Mouse (Mus musculus) mesoderm, embryonic 11.5 days (tissue): ENCODE measurements around the gene 2210408I21Rik.

ENCODE experiments used
- DNase-seq: peaks from one replicate; pipeline ENCODE4 v3.0.0-alpha.2; 2012; ENCODE audit warnings: low read depth, low spot score

The 2210408I21Rik gene

GRCm38 (mm10) chr13:77275172-77275747 lies 139.9 kb downstream of the 2210408I21Rik start:
- DNase-seq, result no peak

DNA sequence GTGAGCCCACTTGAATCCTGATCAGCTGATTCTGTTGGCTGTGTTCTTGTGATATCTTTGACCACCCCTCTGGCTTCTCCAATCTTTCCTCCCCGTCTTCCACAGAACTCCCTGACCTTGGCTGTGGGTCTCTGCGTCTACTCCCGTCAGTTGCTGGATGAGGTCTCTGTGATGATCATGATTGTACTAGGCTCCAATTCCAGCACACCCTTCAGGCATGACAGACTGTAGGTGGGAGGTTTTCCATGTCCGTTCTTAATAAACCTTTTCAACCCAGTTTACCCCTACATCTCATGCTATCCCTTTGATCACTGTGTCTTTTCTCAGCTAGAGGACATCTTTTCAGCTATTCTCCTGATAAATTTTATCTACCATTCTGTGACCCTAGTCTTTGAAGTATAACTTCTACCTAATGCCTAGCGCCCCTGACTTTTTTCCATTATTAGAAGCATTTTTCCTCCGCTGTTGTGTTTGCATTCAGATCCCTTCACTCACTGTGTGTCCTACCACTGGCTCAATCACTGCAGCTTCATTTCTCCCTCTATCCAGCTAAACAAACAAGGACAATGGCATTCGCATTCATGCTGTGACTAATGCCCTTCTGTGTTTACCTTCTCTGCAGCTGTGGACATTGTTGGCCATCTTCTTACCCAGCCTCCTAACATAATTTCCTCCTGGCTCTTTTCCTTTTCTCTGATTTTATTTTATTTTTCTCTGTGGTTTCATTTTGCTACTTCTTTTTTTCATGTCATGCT lies 143.5 kb downstream of the 2210408I21Rik start:
- no peak for DNase-seq

DNA sequence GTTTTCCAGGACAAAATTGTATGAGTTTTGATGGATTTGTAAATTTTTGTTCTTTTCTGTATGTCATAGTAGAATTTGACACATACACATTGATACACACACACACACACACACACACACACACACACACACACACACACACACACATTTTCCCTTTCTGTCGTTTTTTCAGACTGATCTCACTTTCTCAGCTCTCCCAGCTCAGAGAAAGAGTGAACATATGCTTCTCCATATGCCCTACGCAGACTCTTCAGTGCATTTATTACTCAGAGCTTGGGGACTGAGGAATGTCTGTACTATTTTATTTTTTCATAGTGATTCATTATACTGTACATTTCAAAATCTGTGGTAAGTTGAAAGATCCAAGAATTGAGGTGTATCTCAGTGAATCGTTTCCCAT lies 160.2 kb downstream of the 2210408I21Rik start:
- no peak for DNase-seq

- peak; percentile 42 for DNase-seq
These were observed 188.8 kb downstream of the 2210408I21Rik start for GRCm38 (mm10) chr13:77324101-77324500.

DNA sequence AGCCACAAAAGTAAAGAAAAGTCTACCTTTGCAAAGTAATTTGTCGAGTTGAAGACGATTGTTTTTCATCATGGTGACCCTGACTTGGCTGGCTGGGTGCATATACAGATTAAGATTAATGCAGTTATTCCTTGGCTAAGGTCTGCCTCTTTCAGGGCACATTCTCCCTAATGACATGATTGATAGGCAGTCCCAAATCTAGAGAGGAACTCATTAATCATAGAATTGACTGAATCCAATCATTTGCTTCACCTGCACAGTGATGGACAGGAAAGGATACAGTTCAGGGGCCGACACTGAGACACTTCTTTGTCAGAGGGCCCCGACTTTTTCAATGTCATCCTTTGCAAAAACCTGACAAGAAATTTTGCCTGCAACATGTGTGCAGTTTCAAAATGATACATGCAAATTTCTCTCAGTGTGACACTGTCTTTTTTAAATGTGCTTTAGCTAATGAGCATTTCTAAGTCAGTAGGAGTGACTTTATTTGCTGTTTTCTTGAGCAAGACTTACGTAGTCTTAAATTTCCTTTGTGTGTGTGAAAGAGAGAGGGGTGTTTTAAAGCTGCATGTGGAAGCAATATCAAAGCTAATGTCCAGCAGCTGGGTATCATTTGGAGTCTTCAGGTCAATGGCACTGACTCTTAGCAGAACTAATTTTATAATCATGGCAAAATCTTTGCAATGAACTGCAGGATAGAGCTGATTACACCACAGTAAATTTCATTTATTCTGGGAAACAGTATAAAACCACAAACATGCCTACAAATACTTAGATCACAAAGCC lies 191.0 kb downstream of the 2210408I21Rik start:
- peak; percentile 41 for DNase-seq

GRCm38 (mm10) chr13:77342097-77342496 lies 206.8 kb downstream of the 2210408I21Rik start:
- DNase-seq, result no peak

DNA sequence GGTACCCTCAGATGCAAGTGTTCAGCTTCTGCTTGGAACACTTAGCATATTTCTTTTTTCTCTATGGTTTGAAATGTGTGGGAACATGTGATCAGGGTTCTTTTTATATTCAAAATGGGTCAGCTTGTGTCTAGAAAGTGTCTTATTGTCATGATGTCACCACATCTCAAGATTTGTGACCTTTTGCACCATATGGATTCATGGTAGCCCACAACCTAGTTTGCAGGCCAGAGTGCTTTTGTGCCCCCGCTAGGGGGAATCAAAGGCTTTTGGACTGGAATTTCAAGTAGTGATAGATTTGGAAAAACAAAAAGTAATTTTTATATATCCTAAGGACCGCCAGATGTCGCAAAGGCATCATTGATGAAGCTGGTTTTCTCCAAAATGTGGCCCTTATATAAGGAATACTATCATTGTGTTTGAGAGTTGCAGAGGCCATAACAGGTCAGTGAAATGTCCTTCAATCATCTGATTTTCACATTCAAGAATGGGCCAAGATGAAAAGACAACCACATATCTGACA lies 250.2 kb downstream of the 2210408I21Rik start:
- no peak for DNase-seq

- DNase-seq, result no peak
These were observed 250.7 kb downstream of the 2210408I21Rik start for GRCm38 (mm10) chr13:77386001-77386400.

GRCm38 (mm10) chr13:77388148-77388547 lies 252.8 kb downstream of the 2210408I21Rik start:
- DNase-seq, result no peak

DNA sequence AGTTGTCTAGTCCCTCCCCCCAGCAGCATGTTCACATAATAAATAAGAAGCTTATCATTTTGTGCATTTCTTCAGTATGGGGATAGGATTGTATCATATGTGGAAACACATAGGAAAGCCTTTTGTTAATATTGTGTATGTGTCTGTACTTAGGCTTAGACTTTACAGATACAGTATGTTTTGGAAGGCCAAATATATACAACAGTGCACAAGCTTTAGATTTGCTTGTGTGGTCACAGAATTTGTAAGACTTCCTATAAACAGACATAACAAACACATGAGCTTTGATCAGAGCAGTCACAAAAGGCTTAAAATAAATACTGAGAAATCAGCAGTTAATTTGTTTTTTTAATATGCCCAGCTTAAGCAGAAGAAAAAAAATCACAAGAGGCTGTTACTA lies 253.9 kb downstream of the 2210408I21Rik start:
- DNase-seq, result no peak

DNA sequence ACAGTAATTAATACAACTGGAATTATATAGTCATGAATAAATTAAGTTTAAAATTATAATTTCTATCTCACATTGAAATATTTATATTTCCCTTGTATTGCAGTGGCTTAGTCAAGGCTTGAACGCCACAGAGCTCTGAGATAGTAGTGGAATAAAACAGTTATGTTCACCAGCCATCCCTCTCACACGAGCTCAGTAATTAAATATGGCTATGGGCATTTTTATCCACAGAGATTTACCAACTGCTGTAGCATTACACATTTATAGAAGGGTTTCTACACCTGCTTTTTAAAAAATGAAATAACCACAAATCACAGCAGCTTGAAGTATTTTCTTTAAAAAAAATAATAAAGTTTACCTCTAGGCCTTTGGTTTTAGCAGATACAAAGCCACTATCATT lies 261.0 kb downstream of the 2210408I21Rik start:
- DNase-seq, result no peak

- no peak for DNase-seq
These were observed 261.6 kb downstream of the 2210408I21Rik start for GRCm38 (mm10) chr13:77396981-77397380.

DNA sequence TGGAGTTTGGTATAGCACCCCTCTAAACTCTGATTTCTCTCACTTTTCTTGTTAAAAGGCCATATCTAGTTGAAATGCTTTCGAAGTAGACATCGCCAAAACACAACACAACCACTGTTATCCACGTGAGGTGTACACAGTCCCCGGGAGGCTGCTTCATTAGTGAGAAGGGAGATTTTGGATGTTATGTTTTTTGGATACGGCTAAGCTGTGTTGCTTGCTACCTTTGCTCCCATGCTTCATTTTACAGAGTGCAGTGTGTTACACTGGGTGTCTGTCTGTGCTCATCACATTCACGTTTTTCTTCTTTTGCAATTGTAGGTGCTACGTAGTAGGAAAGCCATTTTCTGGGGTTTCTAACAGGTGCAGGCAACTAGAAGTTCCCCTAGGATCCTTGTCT lies 262.3 kb downstream of the 2210408I21Rik start:
- no peak for DNase-seq

GRCm38 (mm10) chr13:77398477-77398876 lies 263.1 kb downstream of the 2210408I21Rik start:
- DNase-seq, result no peak

DNA sequence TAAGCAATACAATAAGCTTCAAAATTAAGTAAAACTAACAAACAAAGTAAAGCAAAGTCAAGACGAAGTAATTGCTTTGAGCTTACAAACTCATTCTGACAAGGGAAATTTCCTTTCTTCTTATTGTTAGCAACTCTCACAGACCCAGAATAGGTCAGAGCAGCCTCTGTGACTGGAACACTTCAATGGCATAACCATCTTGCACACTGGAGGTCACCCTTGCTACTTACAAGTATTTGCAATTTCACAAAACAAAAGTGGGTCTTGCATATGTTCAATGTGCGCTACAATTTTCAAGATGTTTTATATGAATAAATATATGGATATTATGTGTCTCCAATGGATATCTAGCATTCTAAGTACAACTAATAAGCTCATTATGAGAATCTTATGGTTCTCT lies 265.4 kb downstream of the 2210408I21Rik start:
- no peak for DNase-seq

GRCm38 (mm10) chr13:77408530-77408929 lies 273.2 kb downstream of the 2210408I21Rik start:
- DNase-seq, result no peak

- DNase-seq, result no peak
These were observed 274.5 kb downstream of the 2210408I21Rik start for GRCm38 (mm10) chr13:77409804-77410203.

GRCm38 (mm10) chr13:77412829-77413228 lies 277.5 kb downstream of the 2210408I21Rik start:
- DNase-seq, result no peak

GRCm38 (mm10) chr13:77450007-77450567 lies 314.7 kb downstream of the 2210408I21Rik start:
- DNase-seq, result no peak

- no peak for DNase-seq
These were observed 334.8 kb downstream of the 2210408I21Rik start for GRCm38 (mm10) chr13:77470093-77470621.

DNA sequence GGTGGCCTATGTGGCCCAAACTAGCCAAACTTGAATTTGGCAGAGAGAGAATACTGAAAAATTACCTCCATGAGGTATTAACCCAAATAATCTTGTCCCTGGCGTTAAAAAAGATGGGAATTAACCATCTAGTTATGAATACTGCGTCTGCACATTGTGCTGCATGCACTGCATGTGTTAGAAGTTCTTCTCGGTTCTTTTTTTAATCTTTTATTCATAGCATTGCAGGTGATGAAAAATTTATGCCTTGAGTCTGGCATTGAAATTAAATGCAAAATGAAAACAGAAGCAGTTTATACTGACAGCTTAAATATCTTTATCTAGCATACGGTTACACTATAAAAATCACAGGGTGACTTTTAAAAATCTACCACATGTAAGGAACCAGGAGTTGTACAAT lies 341.1 kb downstream of the 2210408I21Rik start:
- DNase-seq, result no peak
